ENCODE assay signal across 8 mouse cellular contexts in genomic region chr3:87616957-87617810, GRCm38 (mm10). TPM values are rescaled to one million over a fixed set of nuclear protein-coding genes. Genes with fewer than 3 reads are reported as not detected.
A peak's percentile ranks its signal among the peaks of the same experiment; 100 is the strongest.
DNase-seq lines count a peak whose midpoint lies in the region; ATAC-seq lines count a peak whose summit lies in the region.

Arhgef11 (plus strand) TSS chr3:87617559.

- peak within 1 kb of the TSS; percentile 98 for H3K4me2 ChIP-seq in hindbrain, embryonic 14.5 days (replicated peaks)

- no peaks in the 10 kb centered on the region for H3K27me3 ChIP-seq in hindbrain, embryonic 14.5 days (ENCODE audit: control insufficient read depth, insufficient read depth, low read length)

- peaks cover 41% of the 10 kb centered on the region for H3K4me1 ChIP-seq in hindbrain, embryonic 14.5 days (replicated peaks; ENCODE audit: control insufficient read depth, insufficient read depth, low read length)

- H3K27ac ChIP-seq in hindbrain, embryonic 14.5 days, result peak within 1 kb of the TSS; percentile 88

- DNase-seq in R1 (ENCODE audit: low read depth, low spot score), result peak; percentile 70
- peak; percentile 87 to 93 for DNase-seq in cerebellum, postnatal 25 days
- peak; percentile 52 to 61 for DNase-seq in frontal cortex, postnatal 36 days (ENCODE audit: low spot score in 2 of 2)
- DNase-seq in hindbrain, embryonic 14.5 days (ENCODE audit: low spot score), result peak; percentile 80
- DNase-seq in left cerebral cortex, adult 18-20 months (ENCODE audit: low spot score in 2 of 2), result peak; percentile 63 to 81
- peak; percentile 85 to 92 for DNase-seq in lung, postnatal 4 days
- DNase-seq in retina, postnatal 7 days (ENCODE audit: low read depth, low spot score), result peak; percentile 69
- peak; percentile 77 for DNase-seq in urinary bladder, adult 2 months (ENCODE audit: low spot score)

- ATAC-seq in hindbrain, embryonic 14.5 days (ENCODE audit: low FRiP score), result peak; percentile 93

- H3K4me3 ChIP-seq in hindbrain, embryonic 14.5 days (replicated peaks; ENCODE audit: low read length), result peak within 1 kb of the TSS; percentile 66

- H3K9ac ChIP-seq in hindbrain, embryonic 14.5 days, result peak within 1 kb of the TSS; percentile 77

- 1% methylated on average over 66 of the region's 101 CpGs for WGBS in hindbrain, embryonic 14.5 days

- H3K36me3 ChIP-seq in hindbrain, embryonic 14.5 days (replicated peaks; ENCODE audit: control insufficient read depth, insufficient read depth), result no peaks in the 10 kb centered on the region

- no peaks in the 10 kb centered on the region for H3K9me3 ChIP-seq in hindbrain, embryonic 14.5 days (ENCODE audit: control insufficient read depth, low read length)

RNA-seq across cellular contexts. Expression of gene Arhgef11, which starts in this region (rescaled TPM):
- 27.0 and 28.0 TPM in 2 replicates for polyA plus RNA-seq in hindbrain, embryonic 14.5 days (2014; fragmentation: Nextera tagmentation; extraction: Ambion mirVana)
- 10 to 100 TPM; 58.3 to 60.9 TPM for total RNA-seq in left cerebral cortex, adult 18-20 months (2021)
- 22.2 and 25.5 TPM in 2 replicates for polyA plus RNA-seq in urinary bladder, adult 2 months (2012; rRNA removed)

Comparison
In these comparisons a context has a peak if more than half of its experiments do, and no peak if none do; other contexts are left out.
1. Peak in every context shown above with its lines: DNase-seq, ATAC-seq, H3K4me3 ChIP-seq and H3K27ac ChIP-seq.